Mouse (Mus musculus) hindbrain, embryonic 14.5 days (tissue): ENCODE measurements around the gene Mamdc4. TPM values are rescaled to one million over a fixed set of nuclear protein-coding genes. Genes with fewer than 3 reads are reported as not detected.

Experiments
- ATAC-seq: fragments of 200-750 bp; cut with Nextera tagmentation; 2 replicates; pipeline ENCODE4 v1.8.0; 2017; ENCODE audit warnings: moderate number of reproducible peaks, mild to moderate bottlenecking, moderate TSS enrichment, moderate library complexity; ENCODE audit not compliant: low FRiP score
- DNase-seq: peaks from one replicate; pipeline ENCODE4 v3.0.0-alpha.2; 2015; ENCODE audit warnings: low spot score
- H3K27ac ChIP-seq: fragments of 300-500 bp; sonication (generic); 2 replicates; pipeline ENCODE4 v1.5.1; 2014; ENCODE audit warnings: mild to moderate bottlenecking, moderate library complexity
- H3K27me3 ChIP-seq: fragments of 300-500 bp; sonication (generic); 2 replicates; pipeline ENCODE4 v1.6.1; 2014; ENCODE audit warnings: mild to moderate bottlenecking, low read length, mixed read lengths; ENCODE audit not compliant: control insufficient read depth, insufficient read depth
- H3K36me3 ChIP-seq: fragments of 300-500 bp; sonication (generic); replicated peaks from 2 replicates; pipeline ENCODE4 v1.6.1; 2014; ENCODE audit not compliant: control insufficient read depth, insufficient read depth
- H3K4me1 ChIP-seq: fragments of 300-500 bp; sonication (generic); replicated peaks from 2 replicates; pipeline ENCODE4 v1.6.1; 2014; ENCODE audit warnings: antibody characterized with exemption, low read length, mixed read lengths; ENCODE audit not compliant: control insufficient read depth, insufficient read depth
- H3K4me2 ChIP-seq: fragments of 300-500 bp; sonication (generic); replicated peaks from 2 replicates; pipeline ENCODE4 v1.6.1; 2014; ENCODE audit warnings: mild to moderate bottlenecking, moderate library complexity
- H3K4me3 ChIP-seq: fragments of 300-500 bp; sonication (generic); replicated peaks from 2 replicates; pipeline ENCODE4 v1.5.1; 2014; ENCODE audit warnings: mild to moderate bottlenecking, low read length
- H3K9ac ChIP-seq: fragments of 300-500 bp; sonication (generic); 2 replicates; pipeline ENCODE4 v1.6.1; 2014
- H3K9me3 ChIP-seq: fragments of 300-500 bp; sonication (generic); 2 replicates; pipeline ENCODE4 v1.6.1; 2016; ENCODE audit warnings: low read length; ENCODE audit not compliant: control insufficient read depth
- WGBS: fragments of 180-500 bp; shearing (Covaris S2); extraction: QIAGEN DNeasy Blood & Tissue Kit; methylation state at CpG from one replicate; pipeline ENCODE4 v1.1.7; 2014; 5-methylcytosine and 5-hydroxymethylcytosine counted together
- polyA plus RNA-seq: library from polyadenylated mRNA; unstranded; fragments of >200 nt; fragmentation: Nextera tagmentation; extraction: Ambion mirVana; gene quantifications from 2 replicates; pipeline ENCODE4 v1.2.1, GENCODE M21; 2014

The Mamdc4 gene
- polyA plus RNA-seq, 1 experiment from 2014 or later = 1.7 TPM

DNA sequence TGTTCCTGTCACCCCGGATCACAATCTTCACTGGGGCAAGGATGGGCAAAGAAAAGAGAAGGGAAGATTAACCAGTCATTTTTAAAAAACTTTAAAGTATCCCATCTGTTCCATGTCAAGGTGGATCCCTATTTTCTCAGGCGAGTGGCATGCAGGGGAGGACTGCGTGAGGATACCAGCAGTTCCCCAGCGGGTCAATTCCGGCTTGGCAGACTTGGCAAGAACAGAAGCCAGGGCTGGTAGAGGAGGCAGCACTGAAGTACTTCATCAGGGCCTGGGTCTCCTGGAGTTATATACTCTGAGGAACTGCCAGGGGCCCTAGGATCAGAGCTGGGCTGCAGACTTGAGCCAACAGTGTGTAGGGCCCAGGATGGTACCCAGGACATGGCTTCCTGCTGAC lies 27.9 kb upstream of the Mamdc4 start:
- DNase-seq (no peak), ATAC-seq (no peak)
- Histone ChIP-seq H3K4me1 (peaks cover 12% of the 10 kb centered on the region), H3K9ac (no peak overlapping the region), H3K9me3 (no peaks in the 10 kb centered on the region), H3K27ac (no peak overlapping the region), H3K36me3 (peaks cover 55% of the 10 kb centered on the region), H3K4me3 (no peak overlapping the region), H3K4me2 (no peak overlapping the region), H3K27me3 (no peaks in the 10 kb centered on the region)
- 96% methylated on average over 5 of the region's 5 CpGs for WGBS

GRCm38 (mm10) chr2:25600037-25600436 lies 25.4 kb upstream of the Mamdc4 start:
- Histone ChIP-seq H3K27me3 (no peaks in the 10 kb centered on the region), H3K9ac (no peak overlapping the region)

DNA sequence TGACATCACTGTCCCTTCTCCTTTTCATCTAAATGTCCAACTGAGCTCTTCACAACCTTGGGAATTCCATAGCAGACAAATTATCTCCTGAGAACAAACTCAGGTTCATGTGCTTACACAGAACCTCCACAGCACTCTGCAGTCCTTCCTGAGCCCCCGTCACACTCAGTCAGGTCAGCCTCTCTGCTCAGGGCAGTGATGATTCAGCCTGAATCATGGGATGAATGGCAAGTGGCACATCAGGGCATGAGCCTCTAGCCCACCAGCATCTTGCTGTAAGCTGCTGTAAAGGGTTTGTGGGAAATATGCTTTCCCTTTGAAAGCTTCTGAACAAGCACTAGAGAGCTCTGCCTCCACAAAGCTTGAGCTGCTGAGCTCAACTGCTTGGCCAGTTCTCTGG lies 24.1 kb upstream of the Mamdc4 start:
- no peaks in the 10 kb centered on the region for H3K27me3 ChIP-seq
- WGBS = 96% methylated on average over 1 of the region's 1 CpGs
- H3K4me1 ChIP-seq = no peaks in the 10 kb centered on the region
- no peak overlapping the region for H3K4me3 ChIP-seq
- no peak overlapping the region for H3K9ac ChIP-seq
- H3K36me3 ChIP-seq = peaks cover 91% of the 10 kb centered on the region
- no peak overlapping the region for H3K27ac ChIP-seq
- H3K9me3 ChIP-seq = no peaks in the 10 kb centered on the region
- ATAC-seq = no peak
- no peak overlapping the region for H3K4me2 ChIP-seq
- no peak for DNase-seq

More at GRCm38 (mm10) chr2:25600037-25600436, 25.4 kb upstream of the Mamdc4 start:
- Histone ChIP-seq H3K4me2 (no peak overlapping the region), H3K4me1 (no peaks in the 10 kb centered on the region), H3K9me3 (no peaks in the 10 kb centered on the region), H3K27ac (no peak overlapping the region), H3K4me3 (no peak overlapping the region), H3K36me3 (peaks cover 80% of the 10 kb centered on the region)
- 96% methylated on average over 2 of the region's 2 CpGs for WGBS
- DNase-seq (no peak), ATAC-seq (no peak)

DNA sequence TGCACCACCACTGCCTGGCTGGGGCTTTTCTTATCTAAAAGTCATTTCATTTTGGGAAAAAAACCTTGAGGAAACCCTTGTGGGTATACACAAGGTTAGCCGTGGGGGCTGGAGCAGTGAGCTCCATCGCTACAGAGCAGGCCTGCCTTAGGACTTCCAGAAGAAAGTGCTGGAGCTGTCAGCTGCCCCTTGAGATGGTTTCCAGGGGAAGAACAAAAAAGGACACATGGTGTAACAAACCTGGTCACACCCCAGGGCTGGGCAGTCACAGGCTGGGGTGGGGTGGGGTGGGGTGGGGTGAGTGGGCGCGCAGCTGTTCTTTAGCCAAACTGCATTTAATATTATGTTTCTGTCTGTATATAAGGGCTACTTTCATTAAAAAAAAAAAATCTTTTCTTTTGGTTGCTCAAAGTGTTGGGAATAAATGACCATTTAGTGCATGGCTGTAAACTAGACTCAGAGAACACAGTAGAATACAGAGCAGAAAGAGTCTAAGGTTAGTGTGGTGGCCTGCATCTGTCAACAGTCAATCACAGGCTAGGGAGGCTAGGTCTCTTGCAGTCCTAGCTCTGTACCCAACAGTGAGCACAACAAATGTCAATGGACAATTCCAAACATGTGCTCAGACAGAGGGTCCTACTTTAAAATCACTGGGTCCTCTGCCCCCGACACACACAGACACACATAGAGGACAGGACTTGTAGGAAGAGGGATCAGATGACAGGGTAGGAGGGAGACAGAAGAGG lies 22.3 kb upstream of the Mamdc4 start:
- peaks cover 98% of the 10 kb centered on the region for H3K36me3 ChIP-seq

GRCm38 (mm10) chr2:25591863-25592262 lies 17.2 kb upstream of the Mamdc4 start:
- Histone ChIP-seq H3K4me2 (no peak overlapping the region), H3K9me3 (no peaks in the 10 kb centered on the region), H3K27ac (no peak overlapping the region), H3K27me3 (no peaks in the 10 kb centered on the region), H3K9ac (no peak overlapping the region), H3K4me3 (no peak overlapping the region), H3K36me3 (peaks cover 92% of the 10 kb centered on the region), H3K4me1 (no peaks in the 10 kb centered on the region)
- WGBS = 97% methylated on average over 2 of the region's 2 CpGs
- no peak for ATAC-seq
- DNase-seq = no peak

More for the DNA sequence above, 22.3 kb upstream of the Mamdc4 start:
- Histone ChIP-seq H3K27me3 (no peaks in the 10 kb centered on the region), H3K27ac (no peak overlapping the region), H3K4me3 (no peak overlapping the region), H3K4me2 (no peak overlapping the region), H3K9me3 (no peaks in the 10 kb centered on the region), H3K9ac (no peak overlapping the region), H3K4me1 (no peaks in the 10 kb centered on the region)
- 96% methylated on average over 5 of the region's 5 CpGs for WGBS
- DNase-seq (no peak), ATAC-seq (no peak)

DNA sequence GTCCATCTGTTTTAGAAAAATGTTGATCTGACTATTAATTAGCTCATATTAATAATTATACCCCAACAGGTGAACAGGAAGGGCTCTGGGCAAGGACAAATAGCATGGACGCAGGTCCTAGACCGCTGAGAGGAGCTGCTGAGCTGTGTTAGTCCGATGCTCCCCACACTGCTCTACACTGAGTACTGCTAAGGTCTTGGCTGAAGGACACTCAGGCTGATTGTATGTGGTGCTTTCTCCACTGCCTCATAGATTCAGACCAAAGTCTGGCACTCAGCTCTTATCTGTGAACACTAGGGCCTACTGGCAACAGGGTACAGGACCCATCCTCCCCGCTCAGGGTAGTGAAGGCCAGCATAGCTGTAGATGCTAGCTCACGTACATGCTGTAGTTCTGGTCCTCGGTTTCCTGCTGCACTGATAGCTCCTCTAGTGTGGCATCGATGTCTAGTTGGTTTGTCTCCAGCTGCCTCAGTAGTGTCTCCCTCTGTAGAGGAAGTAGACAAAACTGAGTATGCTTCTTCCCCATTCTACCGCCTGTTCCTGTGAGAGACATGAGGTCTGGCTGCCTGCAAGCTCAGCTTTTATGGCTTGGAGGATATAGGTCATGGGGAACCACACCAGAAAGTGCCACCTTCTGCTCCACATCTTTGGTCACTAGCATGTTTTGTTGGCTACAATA lies 13.7 kb upstream of the Mamdc4 start:
- H3K4me1 ChIP-seq = no peaks in the 10 kb centered on the region
- no peak overlapping the region for H3K27ac ChIP-seq
- DNase-seq = no peak
- H3K27me3 ChIP-seq = no peaks in the 10 kb centered on the region
- ATAC-seq = no peak
- no peak overlapping the region for H3K4me3 ChIP-seq
- H3K9ac ChIP-seq = no peak overlapping the region
- H3K4me2 ChIP-seq = no peak overlapping the region
- H3K9me3 ChIP-seq = no peaks in the 10 kb centered on the region
- 95% methylated on average over 8 of the region's 8 CpGs for WGBS
- H3K36me3 ChIP-seq = peaks cover 89% of the 10 kb centered on the region

GRCm38 (mm10) chr2:25587290-25587689 lies 12.6 kb upstream of the Mamdc4 start:
- H3K9me3 ChIP-seq = no peaks in the 10 kb centered on the region
- H3K4me2 ChIP-seq = no peak overlapping the region
- DNase-seq = no peak
- peaks cover 86% of the 10 kb centered on the region for H3K36me3 ChIP-seq
- H3K9ac ChIP-seq = no peak overlapping the region
- no peak overlapping the region for H3K4me3 ChIP-seq
- WGBS = 96% methylated on average over 8 of the region's 8 CpGs
- H3K27ac ChIP-seq = no peak overlapping the region
- peaks cover 9% of the 10 kb centered on the region for H3K4me1 ChIP-seq
- no peaks in the 10 kb centered on the region for H3K27me3 ChIP-seq
- no peak for ATAC-seq

DNA sequence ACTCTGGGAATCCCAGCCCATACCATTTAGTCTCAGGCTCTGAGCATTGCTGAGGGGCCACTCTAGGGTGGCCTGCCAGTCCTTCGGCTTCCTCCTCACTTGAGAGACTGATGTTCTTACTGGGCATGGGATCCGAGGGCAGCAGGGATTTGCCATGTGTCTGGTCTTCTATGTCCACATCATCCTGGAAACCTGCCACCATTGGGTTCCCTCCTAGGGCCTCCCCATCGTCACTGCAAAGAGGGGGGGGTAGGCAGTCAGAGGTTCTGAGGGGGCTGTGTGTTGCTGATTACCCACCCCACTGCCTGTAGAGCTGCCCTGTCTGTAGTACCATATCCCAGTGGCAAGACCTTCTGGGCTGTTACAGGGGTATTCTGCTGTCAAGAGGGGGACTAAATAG lies 11.0 kb upstream of the Mamdc4 start:
- Histone ChIP-seq H3K36me3 (peaks cover 69% of the 10 kb centered on the region), H3K27me3 (peaks cover 4% of the 10 kb centered on the region), H3K4me3 (no peak overlapping the region), H3K4me2 (no peak overlapping the region), H3K27ac (no peak overlapping the region), H3K9ac (no peak overlapping the region), H3K9me3 (no peaks in the 10 kb centered on the region), H3K4me1 (peaks cover 19% of the 10 kb centered on the region)
- no peak for ATAC-seq
- DNase-seq = no peak
- 87% methylated on average over 3 of the region's 3 CpGs for WGBS

DNA sequence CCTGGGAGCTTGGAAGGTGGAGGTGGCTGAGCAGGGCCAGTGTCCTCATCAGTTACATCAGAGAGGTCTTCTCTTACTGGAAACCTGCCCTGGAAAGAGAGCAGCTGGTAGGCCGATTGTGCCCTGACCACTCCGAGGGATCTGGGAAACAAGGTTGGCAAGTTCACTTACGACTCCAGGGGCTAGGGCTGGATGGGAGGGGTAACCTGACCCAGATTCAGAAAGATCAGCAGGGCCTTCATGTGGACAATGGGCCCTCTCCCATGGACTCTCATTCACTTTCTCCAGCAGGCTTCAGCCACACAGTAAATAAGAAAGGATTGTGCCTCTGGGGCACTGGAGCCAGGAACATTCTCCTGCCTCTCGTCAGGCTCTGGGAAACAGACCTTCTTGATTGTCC lies 10.2 kb upstream of the Mamdc4 start:
- peaks cover 61% of the 10 kb centered on the region for H3K36me3 ChIP-seq
- H3K27ac ChIP-seq = no peak overlapping the region
- 86% methylated on average over 4 of the region's 4 CpGs for WGBS
- H3K9me3 ChIP-seq = no peaks in the 10 kb centered on the region
- H3K27me3 ChIP-seq = peaks cover 11% of the 10 kb centered on the region
- DNase-seq = no peak
- H3K4me2 ChIP-seq = no peak overlapping the region
- no peak overlapping the region for H3K4me3 ChIP-seq
- H3K4me1 ChIP-seq = peaks cover 24% of the 10 kb centered on the region
- no peak overlapping the region for H3K9ac ChIP-seq
- no peak for ATAC-seq
